Mouse (Mus musculus) CH12.LX (cell line): ENCODE measurements around the gene Prkar1b. TPM values are rescaled to one million over a fixed set of nuclear protein-coding genes. Genes with fewer than 3 reads are reported as not detected.
A peak's percentile ranks its signal among the peaks of the same experiment; 100 is the strongest.

ENCODE experiments used
- DNase-seq: peaks from one replicate; pipeline ENCODE4 v3.0.0-alpha.2; 2013; ENCODE audit errors: extremely low read depth
- H3K27ac ChIP-seq: 2 replicates; pipeline ENCODE4 v1.5.1; 2012; ENCODE audit warnings: low read depth, mild to moderate bottlenecking, control low read depth, moderate library complexity; ENCODE audit not compliant: insufficient read depth
- H3K27me3 ChIP-seq: replicated peaks from 2 replicates; pipeline ENCODE3; 2012; ENCODE audit warnings: inconsistent platforms
- H3K36me3 ChIP-seq, 2 experiments: replicated peaks in 1 of 2; 2 replicates each; pipeline versions ENCODE3 to v1.6.1; 2012; ENCODE audit warnings: inconsistent platforms in 1 of 2, low read length in 1 of 2, mild to moderate bottlenecking in 1 of 2, mixed read lengths in 1 of 2, moderate library complexity in 1 of 2; ENCODE audit not compliant: control insufficient read depth in 1 of 2, insufficient read depth in 1 of 2
- H3K4me1 ChIP-seq, 2 experiments: 2 replicates each; pipeline ENCODE4 v1.6.1; 2012; ENCODE audit warnings: inconsistent platforms in 1 of 2, moderate library complexity in 1 of 2; ENCODE audit not compliant: insufficient read depth in 2 of 2, control insufficient read depth in 1 of 2
- H3K4me2 ChIP-seq: 2 replicates; pipeline ENCODE4 v1.6.1; 2012; ENCODE audit warnings: low read depth, mild to moderate bottlenecking, control low read depth; ENCODE audit not compliant: poor library complexity, insufficient read depth, severe bottlenecking
- H3K4me3 ChIP-seq, 3 experiments: fragments of 150-350 bp in 1 of 3; sonication (generic) in 1 of 3; replicated peaks in 1 of 3; 2 replicates each; pipeline versions ENCODE3 to v1.5.1; 2011 to 2012; ENCODE audit warnings: low read depth in 2 of 3, low read length in 2 of 3, mild to moderate bottlenecking in 2 of 3, moderate library complexity in 2 of 3, control low read depth in 1 of 3, improper control_type of control experiment in 1 of 3, inconsistent platforms in 1 of 3, mixed read lengths in 1 of 3; ENCODE audit not compliant: poor library complexity in 1 of 3
- H3K79me2 ChIP-seq: replicated peaks from 2 replicates; pipeline ENCODE4 v1.6.1; 2012; ENCODE audit warnings: mild to moderate bottlenecking, moderate library complexity; ENCODE audit not compliant: control insufficient read depth, poor library complexity, insufficient read depth, severe bottlenecking; ENCODE audit errors: extremely low read depth
- H3K9ac ChIP-seq: 2 replicates; pipeline ENCODE4 v1.6.1; 2012; ENCODE audit warnings: low read depth, mild to moderate bottlenecking, control low read depth, moderate library complexity; ENCODE audit not compliant: insufficient read depth
- H3K9me3 ChIP-seq: replicated peaks from 2 replicates; pipeline ENCODE3; 2012; ENCODE audit warnings: low read length, inconsistent platforms, mixed read lengths
- CHD1 ChIP-seq: IDR thresholded peaks from 2 replicates; pipeline ENCODE4 v1.6.1; 2012; ENCODE audit warnings: low read depth, low read length, improper control_type of control experiment, inconsistent platforms
- CHD2 ChIP-seq: IDR thresholded peaks from 2 replicates; pipeline ENCODE4 v1.6.1; 2011; ENCODE audit warnings: low read length, improper control_type of control experiment
- E2F4 ChIP-seq: IDR thresholded peaks from 2 replicates; pipeline ENCODE4 v1.6.1; 2011; ENCODE audit warnings: low read depth, low read length, improper control_type of control experiment; ENCODE audit not compliant: insufficient replicate concordance
- IRF4 ChIP-seq: IDR thresholded peaks from 2 replicates; pipeline ENCODE4 v1.6.1; 2014; ENCODE audit warnings: low read depth, mild to moderate bottlenecking, inconsistent platforms, low read length, improper control_type of control experiment
- MAFK ChIP-seq: IDR thresholded peaks from 2 replicates; pipeline ENCODE4 v1.6.1; 2011; ENCODE audit warnings: low read length, improper control_type of control experiment; ENCODE audit not compliant: insufficient replicate concordance
- MAZ ChIP-seq: IDR thresholded peaks from 2 replicates; pipeline ENCODE4 v1.6.1; 2012; ENCODE audit warnings: low read depth, mild to moderate bottlenecking, inconsistent platforms, low read length, improper control_type of control experiment, moderate library complexity
- MXI1 ChIP-seq: IDR thresholded peaks from 2 replicates; pipeline ENCODE4 v1.6.1; 2011; ENCODE audit warnings: mild to moderate bottlenecking, low read depth, low read length, improper control_type of control experiment
- MYC ChIP-seq: IDR thresholded peaks from 2 replicates; pipeline ENCODE4 v1.6.1; 2011; ENCODE audit warnings: low read depth, mild to moderate bottlenecking, improper control_type of control experiment, low read length
- POLR2A ChIP-seq: IDR thresholded peaks from 2 replicates; pipeline ENCODE4 v1.6.1; 2011; ENCODE audit warnings: low read depth, mild to moderate bottlenecking, improper control_type of control experiment, low read length
- POLR2AphosphoS2 ChIP-seq: IDR thresholded peaks from 2 replicates; pipeline ENCODE4 v1.6.1; 2011; ENCODE audit warnings: low read depth, low read length, improper control_type of control experiment
- RAD21 ChIP-seq: IDR thresholded peaks from 2 replicates; pipeline ENCODE4 v1.6.1; 2011; ENCODE audit warnings: low read depth, mild to moderate bottlenecking, low read length, improper control_type of control experiment, moderate library complexity
- RCOR1 ChIP-seq: conservative IDR thresholded peaks from 2 replicates; pipeline ENCODE4 v1.6.1; 2012; ENCODE audit warnings: low read depth, mild to moderate bottlenecking, inconsistent platforms, low read length, improper control_type of control experiment
- SIN3A ChIP-seq: IDR thresholded peaks from 2 replicates; pipeline ENCODE4 v1.6.1; 2012; ENCODE audit warnings: low read length, improper control_type of control experiment, inconsistent platforms
- SMC3 ChIP-seq: IDR thresholded peaks from 2 replicates; pipeline ENCODE4 v1.6.1; 2011; ENCODE audit warnings: low read depth, low read length, improper control_type of control experiment
- TCF12 ChIP-seq: IDR thresholded peaks from 2 replicates; pipeline ENCODE4 v1.6.1; 2014; ENCODE audit warnings: low read depth, mild to moderate bottlenecking, inconsistent platforms, low read length, improper control_type of control experiment
- USF1 ChIP-seq: IDR thresholded peaks from 2 replicates; pipeline ENCODE4 v1.6.1; 2014; ENCODE audit warnings: low read depth, mild to moderate bottlenecking, inconsistent platforms, low read length, improper control_type of control experiment
- USF2 ChIP-seq: conservative IDR thresholded peaks from 2 replicates; pipeline ENCODE4 v1.6.1; 2011; ENCODE audit warnings: low read depth, low read length, improper control_type of control experiment
- ZC3H11A ChIP-seq: IDR thresholded peaks from 2 replicates; pipeline ENCODE4 v1.6.1; 2012; ENCODE audit warnings: low read depth, mild to moderate bottlenecking, inconsistent platforms, low read length, improper control_type of control experiment
- ZKSCAN1 ChIP-seq: IDR thresholded peaks from 2 replicates; pipeline ENCODE4 v1.6.1; 2012; ENCODE audit warnings: low read depth, inconsistent platforms, low read length, improper control_type of control experiment, borderline replicate concordance
- ZNF384 ChIP-seq: IDR thresholded peaks from 2 replicates; pipeline ENCODE4 v1.6.1; 2012; ENCODE audit warnings: low read depth, low read length, improper control_type of control experiment, inconsistent platforms
- dilution Hi-C: fragments of 300-500 bp; cut with MboI; formaldehyde crosslinking; loops from 2 replicates; pipeline ENCODE4 v1.14.3; 2020; ENCODE audit warnings: low sequenced_read_pairs; ENCODE audit not compliant: extremely low pct_unique_long_range_greater_than_20kb, extremely low pct_ligation_motif_present
- in situ Hi-C: fragments of 300-500 bp; cut with MboI; formaldehyde crosslinking; loops from 3 replicates; pipeline ENCODE4 v1.14.3; 2019; ENCODE audit warnings: low sequenced_read_pairs, low pct_ligation_motif_present, low pct_unique_long_range_greater_than_20kb, mixed read lengths
- polyA plus RNA-seq: library from polyadenylated mRNA; unstranded; fragments of >175 nt; gene quantifications from 2 replicates; pipeline ENCODE4 v1.2.1, GENCODE M21; 2012; ENCODE audit warnings: low read depth; ENCODE audit not compliant: insufficient read length
- total RNA-seq, 2 experiments: library from RNA; depleted of rRNA; stranded (reverse); fragments of 300-350 nt in 1 of 2; fragments of >200 nt in 1 of 2; gene quantifications; 2 replicates each; pipeline ENCODE4 v1.2.3; 2012 to 2014

Gene Prkar1b
- total and polyA plus RNA-seq, 3 experiments, result not detected

DNA sequence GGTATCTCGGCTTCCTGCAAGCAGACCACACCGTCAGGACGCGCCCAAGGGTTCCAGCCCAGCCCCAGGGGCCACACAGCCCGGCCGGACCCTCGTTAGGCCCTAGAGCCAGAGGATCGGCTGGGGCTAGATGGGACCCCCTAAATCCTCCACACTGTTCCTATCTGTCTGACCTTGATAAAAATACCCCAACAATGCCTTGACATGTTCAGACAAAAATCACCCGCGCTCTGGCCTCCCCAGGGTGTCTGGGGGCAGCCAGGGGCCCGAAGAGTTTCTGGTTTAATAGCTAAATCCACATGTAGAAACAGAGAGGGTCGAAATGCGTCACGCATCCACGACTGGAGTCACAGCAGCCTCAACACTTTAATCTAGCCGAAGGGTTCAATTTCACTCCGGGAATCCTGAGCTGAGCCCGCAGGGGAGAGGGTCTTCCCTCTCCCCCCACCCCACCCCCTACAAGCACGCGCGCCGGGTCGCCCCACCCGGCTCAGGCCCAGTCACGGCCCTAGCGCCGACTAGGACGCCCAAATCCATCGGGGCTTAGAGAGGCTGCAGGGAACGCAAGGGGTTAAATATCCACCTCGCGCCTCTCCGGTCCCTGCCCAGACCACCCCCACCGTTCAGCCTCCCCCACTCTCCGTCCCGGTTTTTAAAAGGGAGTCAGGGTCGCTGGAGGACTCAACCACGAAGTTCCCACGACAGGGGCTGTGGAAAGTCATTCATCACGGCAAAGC, 156.3 kb downstream of the Prkar1b start:
- Histone ChIP-seq H3K9me3 (peaks cover 8% of the 10 kb centered on the region), H3K4me1 (peaks cover 6 to 57% of the 10 kb centered on the region in 2 experiments), H3K4me2 (peak overlapping the region; percentile 48), H3K27me3 (no peaks in the 10 kb centered on the region), H3K4me3 (peak overlapping the region; percentile 71 to 88 (median 83)), H3K36me3 (peaks cover 6 to 51% of the 10 kb centered on the region in 2 experiments), H3K9ac (peak overlapping the region; percentile 91; the same call in 1 of the 2 replicates), H3K79me2 (peaks cover 11% of the 10 kb centered on the region), H3K27ac (no peak overlapping the region)
- TF ChIP-seq SIN3A (0 out of 2 replicates have a peak, but pooled peaks have one; percentile 11), SMC3 (no peak)
- dilution Hi-C loops, result no loop called here
- in situ Hi-C loops, result no loop called here
- no peak for DNase-seq

DNA sequence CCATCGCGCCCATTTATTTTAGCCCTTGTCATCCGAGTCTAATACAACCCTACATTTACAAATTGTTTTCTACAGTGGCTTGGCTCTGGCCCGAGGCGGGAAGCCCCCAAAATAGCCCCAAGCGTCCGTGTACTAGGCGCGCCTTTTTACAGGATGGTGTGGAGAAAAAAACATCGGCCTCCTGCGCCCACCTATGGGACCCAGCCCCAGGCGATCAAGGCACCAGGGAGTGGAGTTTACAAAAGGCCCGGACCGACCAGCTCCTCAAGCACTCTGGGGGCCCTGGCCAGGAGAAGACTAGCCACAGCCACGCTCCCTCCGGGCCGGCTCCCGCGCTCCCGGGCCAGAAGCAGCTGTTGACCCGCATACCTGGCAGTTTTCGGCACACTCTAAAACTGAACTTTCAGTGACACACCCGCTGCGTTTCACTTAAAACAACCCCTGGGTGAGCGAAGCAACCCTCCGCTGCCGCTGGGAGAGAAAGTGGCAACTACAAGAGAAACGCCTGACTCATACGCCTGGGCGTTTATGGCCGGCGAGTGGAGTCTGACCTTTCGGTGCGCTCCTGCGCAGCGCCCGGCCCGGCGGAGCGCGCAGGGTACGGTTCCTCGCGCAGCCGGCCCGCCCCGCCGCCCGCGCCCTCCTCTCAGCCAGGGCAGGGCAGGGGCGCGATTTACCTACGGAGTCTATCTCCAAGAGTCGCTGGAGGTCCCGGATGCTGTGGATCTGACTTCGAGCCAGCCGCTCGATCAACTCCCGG, 157.0 kb downstream of the Prkar1b start:
- no peak for TF ChIP-seq MYC
- TF ChIP-seq IRF4, result no peak
- TF ChIP-seq ZNF384, result no peak
- no peak for TF ChIP-seq MAFK
- TF ChIP-seq ZKSCAN1, result no peak
- TF ChIP-seq RAD21, result no peak
- no peak for TF ChIP-seq POLR2AphosphoS2
- TF ChIP-seq POLR2A, result no peak
- TF ChIP-seq CHD1, result no peak
- TF ChIP-seq E2F4, result no peak
- TF ChIP-seq MXI1, result no peak
- no peak for TF ChIP-seq USF2
- TF ChIP-seq ZC3H11A, result no peak
- TF ChIP-seq TCF12, result no peak
- no peak for TF ChIP-seq CHD2
- no peak for TF ChIP-seq USF1
- no peak for TF ChIP-seq RCOR1
- TF ChIP-seq MAZ, result no peak
- TF ChIP-seq, all 38 proteins: peak for 0
- H3K9ac ChIP-seq, result no peak overlapping the region
- H3K27ac ChIP-seq, result no peak overlapping the region
- H3K9me3 ChIP-seq, result peaks cover 8% of the 10 kb centered on the region
- H3K4me1 ChIP-seq, result peaks cover 4 to 58% of the 10 kb centered on the region in 2 experiments
- peaks cover 13 to 59% of the 10 kb centered on the region in 2 experiments for H3K36me3 ChIP-seq
- dilution Hi-C loops, result no loop called here
- peaks cover 11% of the 10 kb centered on the region for H3K79me2 ChIP-seq
- in situ Hi-C loops, result no loop called here
- H3K27me3 ChIP-seq, result no peaks in the 10 kb centered on the region
- H3K4me3 ChIP-seq, result peak overlapping the region in 2 of 3 experiments; percentile 4 to 88
- no peak overlapping the region for H3K4me2 ChIP-seq
- no peak for DNase-seq
